Mouse (Mus musculus) testis, adult 10 weeks (tissue): ENCODE results near the gene Slc11a1. TPM values are rescaled to one million over a fixed set of nuclear protein-coding genes. Genes with fewer than 3 reads are reported as not detected.

ENCODE experiments used
- polyA plus RNA-seq: library from polyadenylated mRNA; stranded (reverse); fragments of 350-450 nt; fragmentation: Illumina TruSeq; extraction: RNeasy Lipid Tissue Mini Kit (QIAGEN cat#74804); gene quantifications from one replicate; pipeline ENCODE4 v1.2.3, GENCODE M21; 2014; ENCODE audit warnings: low read depth, low replicate concordance

The Slc11a1 gene
- 0.35 TPM for polyA plus RNA-seq

DNA sequence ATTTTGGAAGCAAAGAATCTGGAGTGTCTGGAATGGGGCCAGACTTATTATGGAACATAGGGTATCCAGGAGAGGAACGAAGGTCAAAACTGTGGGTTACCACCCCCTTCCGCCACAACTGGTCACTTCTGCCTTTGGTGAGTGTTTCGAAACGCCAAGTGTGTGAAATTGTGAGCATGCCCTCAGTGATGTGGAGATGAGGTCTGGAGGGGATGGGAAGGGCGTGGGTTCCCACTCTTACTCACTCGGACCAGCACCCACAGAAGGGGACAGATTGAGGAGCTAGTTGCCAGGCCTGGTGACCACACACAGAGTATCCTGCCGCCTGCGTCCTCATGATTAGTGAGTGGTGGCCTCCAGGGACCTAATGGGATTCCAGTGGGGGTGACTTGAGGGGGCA lies at the start of gene Slc11a1:
Gene Slc11a1, plus strand, starts transcription at position 216 of the 400 bp plus-strand sequence.

DNA sequence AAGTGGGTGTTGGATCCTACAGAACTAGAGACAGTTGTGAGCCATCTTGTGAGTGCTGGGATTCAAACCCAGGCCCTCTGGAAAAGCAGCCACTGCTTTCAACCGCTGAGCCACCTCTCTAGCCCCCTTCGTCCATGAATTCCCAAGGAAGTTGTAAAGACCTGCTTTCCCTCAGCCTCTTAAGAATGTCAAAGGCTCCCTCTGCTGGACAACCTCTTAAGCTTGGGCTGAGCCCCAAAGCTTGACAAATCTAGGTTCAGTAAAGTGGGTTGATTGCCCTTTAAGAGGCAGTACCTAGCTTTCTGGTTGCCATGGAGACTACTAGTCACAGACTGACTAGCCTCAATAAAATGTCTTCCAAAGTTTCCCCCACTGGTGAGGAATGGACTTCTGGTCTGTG lies 13.2 kb upstream of the Slc11a1 start, which contains the start of gene Catip:
Gene Catip, plus strand, starts transcription at position 297 of the 400 bp plus-strand sequence.

DNA sequence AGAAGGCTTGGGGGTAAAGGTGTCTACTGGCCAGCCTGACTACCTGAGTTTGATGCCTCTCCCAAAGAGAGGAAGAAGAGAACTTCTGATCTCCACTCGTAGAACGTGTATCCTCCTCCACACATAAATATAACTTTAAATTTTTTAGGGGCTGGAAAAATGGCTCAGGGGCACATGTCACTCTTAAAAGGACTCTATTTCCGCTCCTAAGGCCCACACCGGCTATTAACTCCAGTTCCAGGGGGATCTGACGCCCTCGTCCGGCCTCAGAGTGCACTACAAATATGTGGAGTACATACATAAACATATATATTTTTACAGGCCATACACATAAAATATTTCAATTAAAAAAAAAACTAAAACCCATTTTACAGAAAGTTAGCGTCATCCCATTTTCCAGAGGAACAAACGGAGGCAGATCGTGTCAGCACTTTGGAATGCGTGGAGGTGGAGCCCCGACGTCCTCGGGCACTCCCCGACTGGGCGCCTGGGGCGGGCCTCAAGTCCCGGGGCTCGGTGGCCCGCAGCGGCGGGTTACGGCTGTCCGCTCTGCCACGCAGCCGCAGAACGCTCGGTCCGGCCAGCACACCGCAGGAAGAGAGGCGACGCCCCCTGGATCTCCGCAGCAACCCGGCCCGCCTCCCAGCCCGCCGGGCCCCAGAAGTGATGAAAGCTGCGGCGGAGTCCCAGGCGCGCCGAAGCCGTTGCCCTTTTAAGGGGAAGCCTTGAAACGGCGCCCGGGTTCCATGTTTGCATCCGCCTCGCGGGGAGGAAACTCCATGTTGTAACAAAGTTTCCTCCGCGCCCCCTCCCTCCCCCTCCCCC lies 16.1 kb downstream of the Slc11a1 start, which contains the start of gene Ctdsp1:
Gene Ctdsp1, plus strand, starts transcription at position 586 of the 825 bp plus-strand sequence.

DNA sequence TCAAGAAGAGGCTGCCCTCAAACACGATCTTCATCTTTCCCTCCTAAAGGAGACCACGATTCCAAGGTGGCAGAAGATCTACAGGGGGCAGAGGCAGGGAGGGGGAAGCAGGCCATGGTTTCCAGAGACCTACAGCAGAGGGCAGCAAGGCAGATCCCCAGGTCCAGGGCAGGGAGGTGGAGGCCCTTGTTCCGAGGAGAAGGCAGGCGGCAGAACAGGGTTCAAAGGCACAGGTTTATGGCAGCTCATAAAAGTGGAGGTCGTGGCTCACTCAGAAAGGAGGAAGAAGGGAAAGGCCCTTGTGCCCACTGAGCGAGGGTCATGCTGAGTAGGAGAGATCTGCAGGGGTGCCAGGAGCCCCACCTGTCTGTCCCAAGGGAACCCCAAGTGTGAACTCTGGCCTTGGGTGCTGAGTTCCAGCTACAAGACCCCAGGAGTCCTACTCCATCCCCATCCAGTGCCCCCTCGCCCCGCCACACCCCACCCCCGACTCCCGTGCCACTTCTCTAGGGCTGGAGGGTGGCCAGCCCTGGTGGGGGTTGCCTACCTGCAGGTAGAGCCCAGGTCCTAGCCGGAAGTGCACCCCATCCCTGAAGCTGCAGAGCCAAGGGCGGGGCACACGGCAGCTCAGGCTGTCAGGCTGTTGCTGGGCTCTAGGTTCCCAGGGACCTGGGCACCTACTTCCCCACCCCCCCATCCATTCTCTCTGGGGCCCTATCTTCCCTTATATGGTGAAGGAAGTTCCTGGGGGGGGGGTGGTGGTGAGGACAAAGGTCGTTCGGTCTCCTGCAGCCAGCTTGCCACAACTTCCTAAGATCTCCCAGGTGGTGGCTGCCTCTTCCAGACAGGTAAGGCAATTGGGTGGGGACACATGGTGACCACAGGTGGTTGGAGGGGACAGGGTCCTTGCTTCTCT lies 33.9 kb downstream of the Slc11a1 start, which contains the start of gene Vil1:
Gene Vil1, plus strand, starts transcription at position 788 of the 916 bp plus-strand sequence.

Other genes with a start within 250 kb of the Slc11a1 start
- gene Rufy4, start 249.7 kb upstream of the Slc11a1 start, polyA plus RNA-seq: 0.08 TPM
- gene Cxcr2, start 221.2 kb upstream of the Slc11a1 start, polyA plus RNA-seq: not detected
- gene Cxcr1, start 180.6 kb upstream of the Slc11a1 start, polyA plus RNA-seq: not detected
- 310 TPM for gene Arpc2, start 139.1 kb upstream of the Slc11a1 start, polyA plus RNA-seq
- not detected for gene Gpbar1, start 96.6 kb upstream of the Slc11a1 start, polyA plus RNA-seq
- gene Aamp, start 90.5 kb upstream of the Slc11a1 start, polyA plus RNA-seq: 17.6 TPM
- 4.7 TPM for gene Pnkd, start 90.3 kb upstream of the Slc11a1 start, polyA plus RNA-seq
- 2.1 TPM for gene Tmbim1, start 69.6 kb upstream of the Slc11a1 start, polyA plus RNA-seq
- gene Catip, start 13.1 kb upstream of the Slc11a1 start, polyA plus RNA-seq: 8.5 TPM
- gene Ctdsp1, start 16.3 kb downstream of the Slc11a1 start, polyA plus RNA-seq: 2.3 TPM
- 0.08 TPM for gene Vil1, start 34.2 kb downstream of the Slc11a1 start, polyA plus RNA-seq
- 38.2 TPM for gene Cnot9, start 130.9 kb downstream of the Slc11a1 start, polyA plus RNA-seq
- 174 TPM for gene Plcd4, start 167.7 kb downstream of the Slc11a1 start, polyA plus RNA-seq
- 123 TPM for gene Usp37, start 169.1 kb downstream of the Slc11a1 start, polyA plus RNA-seq
- 3.1 TPM for gene Zfp142, start 213.1 kb downstream of the Slc11a1 start, polyA plus RNA-seq
- 2.4 TPM for gene Bcs1l, start 213.1 kb downstream of the Slc11a1 start, polyA plus RNA-seq
- gene Rnf25, start 226.2 kb downstream of the Slc11a1 start, polyA plus RNA-seq: 59.3 TPM
- gene Stk36, start 226.2 kb downstream of the Slc11a1 start, polyA plus RNA-seq: 150 TPM